Mouse (Mus musculus): ENCODE measurements around the gene Nek2. TPM values are rescaled to one million over a fixed set of nuclear protein-coding genes. Genes with fewer than 3 reads are reported as not detected.

Gene Nek2
- under 1 TPM; 0.57 to 0.78 TPM for total RNA-seq (2021)

DNA sequence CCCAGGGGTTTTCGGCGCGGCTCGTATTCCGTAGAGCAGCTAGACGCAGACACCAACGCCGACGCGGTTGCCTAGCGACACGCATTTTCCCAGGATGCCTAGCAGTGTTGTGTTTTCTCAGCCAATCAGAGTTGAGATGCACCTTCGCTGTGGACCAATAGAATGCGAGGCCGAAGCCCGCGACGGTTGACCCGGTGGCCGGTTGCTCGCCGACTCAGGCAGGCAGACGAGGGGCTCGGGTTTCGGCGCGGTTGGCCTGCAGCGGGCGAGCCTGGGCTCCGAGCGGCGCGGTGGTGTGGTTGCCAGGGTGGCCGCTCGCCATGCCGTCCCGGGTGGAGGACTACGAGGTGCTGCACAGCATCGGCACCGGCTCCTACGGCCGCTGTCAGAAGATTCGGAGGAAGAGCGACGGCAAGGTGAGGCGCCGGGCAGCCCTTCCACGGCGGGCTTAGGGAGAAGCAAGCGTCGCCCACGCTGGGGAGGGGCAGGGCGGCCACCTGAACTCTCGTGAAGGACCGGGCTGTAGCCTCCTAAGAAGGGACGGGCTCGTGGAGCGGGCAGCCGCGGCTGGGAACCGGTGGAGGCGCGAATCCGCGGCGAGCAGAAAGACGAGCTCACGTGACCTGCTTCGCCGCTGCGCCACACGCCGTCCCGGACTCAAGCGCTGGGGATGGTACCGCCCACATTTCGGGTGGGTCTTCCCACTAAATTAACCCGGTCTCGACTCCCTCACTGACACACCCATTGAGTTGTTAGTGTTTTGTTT, at the start of gene Nek2:
Nek2 (plus strand) TSS at position 119 of the 766 bp plus-strand sequence.
- DNase-seq (ENCODE audit: low spot score) = peak; percentile 90
- intact Hi-C loops (cut with DNase I) = no loop called here

GRCm38 (mm10) chr1:191774106-191774505, 47.1 kb upstream of the Nek2 start:
- intact Hi-C loops (cut with DNase I) = no loop called here
- no peak for DNase-seq (ENCODE audit: low spot score)

DNA sequence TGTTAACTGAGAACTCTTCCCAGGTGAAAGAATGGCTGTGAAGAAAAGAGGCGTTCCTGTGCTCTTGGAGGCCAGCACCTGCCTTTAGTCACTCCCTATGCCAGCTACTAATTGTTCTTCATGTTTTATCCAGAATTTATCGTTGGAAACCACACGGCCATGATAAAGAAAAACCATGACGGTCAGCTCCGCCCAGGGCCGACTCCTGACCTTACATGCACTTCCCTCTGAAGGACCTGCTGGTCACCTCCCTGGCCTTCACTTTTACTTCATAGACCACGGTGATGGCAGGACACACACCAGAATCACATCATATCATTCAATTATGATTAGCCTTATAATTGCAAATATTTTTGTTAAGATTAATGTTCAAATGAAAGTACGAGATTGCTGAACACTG, 46.1 kb upstream of the Nek2 start:
- intact Hi-C loops (cut with DNase I) = no loop called here
- no peak for DNase-seq (ENCODE audit: low spot score)

GRCm38 (mm10) chr1:191777521-191777920, 43.7 kb upstream of the Nek2 start:
- DNase-seq (ENCODE audit: low spot score) = no peak
- intact Hi-C loops (cut with DNase I) = no loop called here

GRCm38 (mm10) chr1:191780470-191780869, 40.8 kb upstream of the Nek2 start:
- intact Hi-C loops (cut with DNase I) = no loop called here

GRCm38 (mm10) chr1:191785108-191785507, 36.1 kb upstream of the Nek2 start:
- intact Hi-C loops (cut with DNase I) = no loop called here
- DNase-seq (ENCODE audit: low spot score) = no peak

More at GRCm38 (mm10) chr1:191780470-191780869, 40.8 kb upstream of the Nek2 start:
- DNase-seq (ENCODE audit: low spot score) = no peak

DNA sequence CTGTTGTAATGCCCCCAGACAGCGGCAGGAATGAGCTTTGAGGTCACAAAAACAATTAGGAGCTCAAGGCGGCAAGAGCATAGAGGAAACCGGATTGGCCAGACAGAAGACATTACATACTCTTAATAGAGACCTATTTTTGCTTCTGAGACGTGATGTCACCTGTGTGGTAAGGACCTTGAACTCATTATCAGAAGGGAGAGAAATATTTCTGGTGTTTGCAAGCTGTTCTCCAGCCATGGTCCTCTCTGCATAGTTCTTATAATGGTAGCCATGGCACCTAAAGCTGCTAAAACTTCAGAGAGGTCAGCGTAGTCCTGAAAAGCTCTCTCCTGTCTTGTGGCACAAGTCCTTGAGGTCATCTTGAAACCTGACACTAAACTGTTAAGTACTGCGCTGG, 35.0 kb upstream of the Nek2 start:
- intact Hi-C loops (cut with DNase I) = no loop called here
- no peak for DNase-seq (ENCODE audit: low spot score)

DNA sequence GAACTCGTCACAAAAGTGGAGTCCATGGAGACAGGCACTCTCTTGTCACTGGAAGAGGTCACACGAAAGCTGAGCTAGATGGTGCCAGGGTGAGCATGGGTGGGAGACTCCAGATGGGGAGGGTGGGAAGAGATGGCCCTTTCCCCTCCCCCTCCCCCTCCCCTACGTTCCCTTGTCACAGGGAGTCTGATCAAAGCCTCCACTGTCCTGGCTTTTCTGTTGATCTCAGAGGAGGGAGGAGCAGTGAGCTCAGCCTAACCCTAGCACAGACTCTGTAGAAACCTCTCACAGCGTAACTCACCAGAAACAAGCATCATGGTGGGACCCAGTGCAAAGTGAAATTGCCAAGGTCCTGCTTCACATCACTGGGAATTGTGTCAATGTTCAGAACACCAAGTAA, 33.9 kb upstream of the Nek2 start:
- no peak for DNase-seq (ENCODE audit: low spot score)
- intact Hi-C loops (cut with DNase I) = no loop called here

GRCm38 (mm10) chr1:191792991-191793390, 28.3 kb upstream of the Nek2 start:
- DNase-seq (ENCODE audit: low spot score) = no peak
- intact Hi-C loops (cut with DNase I) = no loop called here

- DNase-seq (ENCODE audit: low spot score) = no peak
- intact Hi-C loops (cut with DNase I) = no loop called here
These were observed 27.2 kb upstream of the Nek2 start for GRCm38 (mm10) chr1:191793888-191794532.

- no peak for DNase-seq (ENCODE audit: low spot score)
- intact Hi-C loops (cut with DNase I) = no loop called here
These were observed 24.9 kb upstream of the Nek2 start for GRCm38 (mm10) chr1:191796238-191796896.

- DNase-seq (ENCODE audit: low spot score) = no peak
- intact Hi-C loops (cut with DNase I) = no loop called here
These were observed 19.0 kb upstream of the Nek2 start for GRCm38 (mm10) chr1:191802093-191802819.

GRCm38 (mm10) chr1:191802820-191803655, 18.2 kb upstream of the Nek2 start:
- intact Hi-C loops (cut with DNase I) = no loop called here
- no peak for DNase-seq (ENCODE audit: low spot score)

DNA sequence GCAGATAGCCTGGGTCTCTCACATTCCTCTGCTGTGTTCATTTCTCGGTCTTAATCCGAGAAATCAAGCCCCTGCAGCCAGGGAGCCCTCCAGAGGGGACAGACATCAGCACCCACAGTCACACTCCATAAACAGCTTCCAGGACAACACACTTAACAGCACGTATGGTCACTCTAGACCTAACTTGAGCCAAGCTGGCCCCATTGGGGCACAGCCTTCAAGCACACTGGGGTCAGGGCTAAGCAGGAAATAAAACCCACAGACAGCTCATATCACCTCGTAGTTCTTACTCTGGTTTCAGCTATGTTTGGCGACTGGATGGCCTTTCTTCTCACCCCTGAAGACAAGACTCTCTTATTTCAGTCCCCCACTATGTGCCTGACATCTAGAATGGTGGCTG, 16.5 kb upstream of the Nek2 start:
- DNase-seq (ENCODE audit: low spot score) = no peak
- intact Hi-C loops (cut with DNase I) = no loop called here

GRCm38 (mm10) chr1:191805788-191806187, 15.5 kb upstream of the Nek2 start:
- no peak for DNase-seq (ENCODE audit: low spot score)
- intact Hi-C loops (cut with DNase I) = no loop called here

GRCm38 (mm10) chr1:191806740-191807139, 14.5 kb upstream of the Nek2 start:
- DNase-seq (ENCODE audit: low spot score) = no peak
- intact Hi-C loops (cut with DNase I) = no loop called here

GRCm38 (mm10) chr1:191807979-191808378, 13.3 kb upstream of the Nek2 start:
- intact Hi-C loops (cut with DNase I) = no loop called here
- DNase-seq (ENCODE audit: low spot score) = no peak

- intact Hi-C loops (cut with DNase I) = no loop called here
- no peak for DNase-seq (ENCODE audit: low spot score)
These were observed 12.5 kb upstream of the Nek2 start for GRCm38 (mm10) chr1:191808688-191809223.

DNA sequence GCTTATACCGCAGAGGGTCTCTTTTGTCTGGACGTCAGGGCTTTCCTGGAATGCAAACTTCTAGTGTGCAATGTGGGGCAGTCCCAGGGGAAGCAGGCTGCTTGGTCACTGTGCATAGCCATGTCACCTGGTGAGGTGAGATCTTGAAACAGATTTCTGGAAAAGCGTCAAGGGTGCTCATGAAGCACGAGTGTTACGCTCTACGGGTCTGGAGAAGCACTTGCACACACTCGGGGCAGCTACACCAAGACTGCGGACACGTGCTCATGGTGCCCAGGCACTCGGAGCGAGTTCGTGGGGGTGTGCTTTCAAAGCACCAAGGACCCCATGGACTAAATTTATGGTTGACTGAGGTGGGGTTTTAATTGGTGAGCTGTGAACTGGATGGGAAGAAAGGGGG, 9.5 kb upstream of the Nek2 start:
- intact Hi-C loops (cut with DNase I) = no loop called here

More for the DNA sequence above, 9.5 kb upstream of the Nek2 start:
- DNase-seq (ENCODE audit: low spot score) = no peak
